Mouse (Mus musculus): Measurements from ENCODE around the gene Gm45618. TPM values are rescaled to one million over a fixed set of nuclear protein-coding genes. Genes with fewer than 3 reads are reported as not detected.
"Not testable (repeated sequence)": the region's sequence is repeated elsewhere in the genome, so short reads cannot be mapped to it uniquely, and the experiment has no call there.

Gm45618 gene
- not detected for total RNA-seq (2021)
- long read RNA-seq = 0 reads

- not testable (repeated sequence) for DNase-seq (ENCODE audit: low spot score in 2 of 2)
Measured at GRCm38 (mm10) chr7:142120629-142121028, at the start of gene Gm45618. TSS of gene Gm45618 (minus strand) at chr7:142120729.

GRCm38 (mm10) chr7:142169836-142170235, 49.3 kb upstream of the Gm45618 start:
- DNase-seq (ENCODE audit: low spot score in 2 of 2) = no peak

GRCm38 (mm10) chr7:142165639-142166038, 45.1 kb upstream of the Gm45618 start, which contains the start of gene Gm4553:
TSS of gene Gm4553 (minus strand) at chr7:142165739.
- not testable (repeated sequence) for DNase-seq (ENCODE audit: low spot score in 2 of 2)

- DNase-seq (ENCODE audit: low spot score in 2 of 2) = no peak
Measured at GRCm38 (mm10) chr7:142159366-142159765, 38.8 kb upstream of the Gm45618 start.

- not testable (repeated sequence) for DNase-seq (ENCODE audit: low spot score in 2 of 2)
Measured at GRCm38 (mm10) chr7:142157013-142157412, 36.5 kb upstream of the Gm45618 start, which contains the start of gene Gm29735. TSS of gene Gm29735 (minus strand) at chr7:142157113.

GRCm38 (mm10) chr7:142155308-142155707, 34.8 kb upstream of the Gm45618 start:
- no peak for DNase-seq (ENCODE audit: low spot score in 2 of 2)

GRCm38 (mm10) chr7:142152191-142152590, 31.7 kb upstream of the Gm45618 start:
- DNase-seq (ENCODE audit: low spot score in 2 of 2) = no peak

- DNase-seq (ENCODE audit: low spot score in 2 of 2) = no peak
Measured at GRCm38 (mm10) chr7:142148633-142149032, 28.1 kb upstream of the Gm45618 start.

- peak; percentile 27 to 49 for DNase-seq (ENCODE audit: low spot score in 2 of 2)
Measured at GRCm38 (mm10) chr7:142146033-142146432, 25.5 kb upstream of the Gm45618 start.

GRCm38 (mm10) chr7:142145413-142145940, 24.9 kb upstream of the Gm45618 start:
- DNase-seq (ENCODE audit: low spot score in 2 of 2) = no peak

- no peak for DNase-seq (ENCODE audit: low spot score in 2 of 2)
Measured at GRCm38 (mm10) chr7:142144507-142144906, 24.0 kb upstream of the Gm45618 start, which contains the start of gene Gm45337. TSS of gene Gm45337 (minus strand) at chr7:142144607.

GRCm38 (mm10) chr7:142143506-142144010, 23.0 kb upstream of the Gm45618 start:
- not testable (repeated sequence) for DNase-seq (ENCODE audit: low spot score in 2 of 2)

- DNase-seq (ENCODE audit: low spot score in 2 of 2) = no peak
Measured at GRCm38 (mm10) chr7:142140696-142141095, 20.2 kb upstream of the Gm45618 start.

- not testable (repeated sequence) for DNase-seq (ENCODE audit: low spot score in 2 of 2)
Measured at GRCm38 (mm10) chr7:142135934-142136333, 15.4 kb upstream of the Gm45618 start, which contains the start of gene Gm39115. TSS of gene Gm39115 (minus strand) at chr7:142136034.

GRCm38 (mm10) chr7:142134206-142134995, 13.9 kb upstream of the Gm45618 start:
- peak; percentile 8 to 29 for DNase-seq (ENCODE audit: low spot score in 2 of 2)

- DNase-seq (ENCODE audit: low spot score in 2 of 2) = no peak
Measured at GRCm38 (mm10) chr7:142128843-142129242, 8.3 kb upstream of the Gm45618 start.

- DNase-seq (ENCODE audit: low spot score in 2 of 2) = peak in 1 of 2 experiments; percentile 15
Measured at GRCm38 (mm10) chr7:142119632-142120031, 897 bp downstream of the Gm45618 start.

- no peak for DNase-seq (ENCODE audit: low spot score in 2 of 2)
Measured at GRCm38 (mm10) chr7:142104747-142105146, 15.8 kb downstream of the Gm45618 start.

- peak; percentile 81 to 86 for DNase-seq (ENCODE audit: low spot score in 2 of 2)
Measured at GRCm38 (mm10) chr7:142097776-142098175, 22.8 kb downstream of the Gm45618 start.

- no peak for DNase-seq (ENCODE audit: low spot score in 2 of 2)
Measured at GRCm38 (mm10) chr7:142096701-142097100, 23.8 kb downstream of the Gm45618 start.

- peak; percentile 94 to 98 for DNase-seq (ENCODE audit: low spot score in 2 of 2)
Measured at GRCm38 (mm10) chr7:142095183-142095931, 25.2 kb downstream of the Gm45618 start, which contains the start of gene Dusp8. TSS of gene Dusp8 (minus strand) at chr7:142095843.

All from layer of hippocampus, postnatal 10 days (tissue).